Mouse (Mus musculus): ENCODE data around the gene Mrpl11. TPM values are rescaled to one million over a fixed set of nuclear protein-coding genes. Genes with fewer than 3 reads are reported as not detected.
A peak's percentile ranks its signal among the peaks of the same experiment; 100 is the strongest.
"Not testable (repeated sequence)": the region's sequence is repeated elsewhere in the genome, so short reads cannot be mapped to it uniquely, and the experiment has no call there.

Mrpl11 gene
- polyA plus RNA-seq, 1 experiment from 2014 or later = 116 TPM

GRCm38 (mm10) chr19:5001666-5002406 is 39.9 kb downstream of the Mrpl11 start:
- Histone ChIP-seq H3K4me3 (replicated peaks) (peak overlapping the region; percentile 10), H3K27ac (peak overlapping the region; percentile 33; the same call in 1 of the 2 replicates), H3K4me1 (replicated peaks) (peaks cover 3% of the 10 kb centered on the region; the same call in 1 of the 2 replicates), H3K36me3 (no peaks in the 10 kb centered on the region), H3K9me3 (no peaks in the 10 kb centered on the region), H3K27me3 (replicated peaks) (peaks cover 9% of the 10 kb centered on the region; the same call in 1 of the 2 replicates), H3K9ac (0 out of 2 replicates have a peak overlapping the region, but pooled peaks have one; percentile 15), H3K4me2 (replicated peaks) (peak overlapping the region; percentile 50)
- 1% methylated on average over 39 of the region's 39 CpGs for WGBS
- peak; percentile 95 for ATAC-seq

GRCm38 (mm10) chr19:5003644-5004043 is 41.7 kb downstream of the Mrpl11 start:
- not testable (repeated sequence) for H3K36me3 ChIP-seq; ATAC-seq; H3K4me3 ChIP-seq (replicated peaks); H3K27ac ChIP-seq; H3K4me1 ChIP-seq (replicated peaks); H3K9me3 ChIP-seq; H3K4me2 ChIP-seq (replicated peaks); H3K27me3 ChIP-seq (replicated peaks); H3K9ac ChIP-seq
- 59% methylated on average over 2 of the region's 2 CpGs for WGBS

DNA sequence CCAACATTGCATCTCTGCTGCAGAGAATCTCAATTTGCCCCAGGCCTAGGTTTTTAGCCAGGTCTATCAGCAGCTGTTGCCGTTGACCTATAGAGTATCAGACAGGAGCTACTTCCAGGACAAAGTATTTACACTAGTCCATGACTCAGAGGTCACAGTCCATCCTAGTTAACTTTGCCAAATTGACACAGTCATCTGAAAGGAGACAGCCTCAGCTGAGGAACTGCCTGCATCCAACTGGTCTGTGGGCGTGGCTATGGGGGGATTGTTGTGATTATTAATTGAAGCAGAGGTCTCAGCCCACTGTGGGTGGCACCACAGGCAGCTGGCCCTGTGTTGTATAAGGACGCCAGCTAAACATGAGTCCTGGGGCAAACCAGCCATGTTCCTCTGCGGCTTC is 43.0 kb downstream of the Mrpl11 start:
- Histone ChIP-seq H3K4me2 (replicated peaks) (no peak overlapping the region), H3K4me3 (replicated peaks) (no peak overlapping the region), H3K4me1 (replicated peaks) (peaks cover 3% of the 10 kb centered on the region; the same call in 1 of the 2 replicates), H3K36me3 (no peaks in the 10 kb centered on the region), H3K9me3 (no peaks in the 10 kb centered on the region), H3K9ac (no peak overlapping the region), H3K27ac (no peak overlapping the region), H3K27me3 (replicated peaks) (peaks cover 6% of the 10 kb centered on the region; the same call in 1 of the 2 replicates)
- 54% methylated on average over 4 of the region's 4 CpGs for WGBS
- ATAC-seq = no peak

DNA sequence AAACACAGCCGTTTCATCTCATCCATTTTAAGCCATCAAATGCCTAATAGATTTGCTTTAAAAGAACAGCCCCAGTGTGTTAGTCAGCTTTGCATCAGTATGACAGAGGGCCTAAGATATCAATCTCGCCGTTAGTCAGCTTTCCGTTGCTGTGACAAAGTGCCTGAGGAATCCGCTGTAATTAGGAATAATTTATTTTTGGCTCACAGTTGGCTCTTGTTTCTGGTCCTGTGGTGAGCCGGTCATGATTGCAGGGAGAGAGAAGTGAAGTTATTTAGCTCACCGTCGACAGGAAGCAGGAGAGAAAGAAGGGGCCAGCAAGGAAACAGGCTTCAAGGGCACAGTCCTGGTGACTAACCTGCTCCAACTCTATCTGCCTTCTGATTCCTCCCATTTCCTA is 51.2 kb downstream of the Mrpl11 start:
- H3K4me3 ChIP-seq (replicated peaks) = no peak overlapping the region
- ATAC-seq = no peak
- 56% methylated on average over 8 of the region's 8 CpGs for WGBS
- no peak overlapping the region for H3K9ac ChIP-seq
- H3K36me3 ChIP-seq = no peaks in the 10 kb centered on the region
- H3K4me1 ChIP-seq (replicated peaks) = peaks cover 8% of the 10 kb centered on the region; the same call in 1 of the 2 replicates
- H3K9me3 ChIP-seq = no peaks in the 10 kb centered on the region
- no peaks in the 10 kb centered on the region for H3K27me3 ChIP-seq (replicated peaks)
- H3K4me2 ChIP-seq (replicated peaks) = no peak overlapping the region
- H3K27ac ChIP-seq = no peak overlapping the region

DNA sequence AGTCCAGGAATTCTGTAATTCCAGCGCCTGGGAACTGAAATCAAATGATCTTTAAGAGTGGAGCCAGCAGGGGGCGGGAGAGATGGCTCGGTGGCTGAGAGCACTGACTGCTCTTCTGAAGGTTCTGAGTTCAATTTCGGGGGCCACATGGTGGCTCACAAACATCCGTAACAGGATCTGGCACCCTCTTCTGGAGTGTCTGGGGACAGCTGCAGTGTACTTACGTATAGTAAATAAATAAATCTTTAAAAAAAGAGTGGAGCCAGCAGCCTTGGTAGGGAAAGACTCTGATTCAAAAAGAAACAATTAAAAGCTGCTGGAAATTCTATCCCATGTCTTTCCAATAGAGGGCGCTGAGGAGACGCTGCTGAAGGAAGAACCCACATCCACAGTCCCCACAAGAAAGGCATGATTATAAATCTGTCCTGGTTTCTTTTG is 53.0 kb downstream of the Mrpl11 start:
- Histone ChIP-seq H3K9me3 (no peaks in the 10 kb centered on the region), H3K9ac (no peak overlapping the region), H3K36me3 (no peaks in the 10 kb centered on the region), H3K4me3 (replicated peaks) (no peak overlapping the region), H3K4me2 (replicated peaks) (no peak overlapping the region), H3K27ac (no peak overlapping the region), H3K4me1 (replicated peaks) (peaks cover 8% of the 10 kb centered on the region; the same call in 1 of the 2 replicates), H3K27me3 (replicated peaks) (no peaks in the 10 kb centered on the region)
- ATAC-seq = no peak
- 21% methylated on average over 8 of the region's 8 CpGs for whole genome bisulfite sequencing

DNA sequence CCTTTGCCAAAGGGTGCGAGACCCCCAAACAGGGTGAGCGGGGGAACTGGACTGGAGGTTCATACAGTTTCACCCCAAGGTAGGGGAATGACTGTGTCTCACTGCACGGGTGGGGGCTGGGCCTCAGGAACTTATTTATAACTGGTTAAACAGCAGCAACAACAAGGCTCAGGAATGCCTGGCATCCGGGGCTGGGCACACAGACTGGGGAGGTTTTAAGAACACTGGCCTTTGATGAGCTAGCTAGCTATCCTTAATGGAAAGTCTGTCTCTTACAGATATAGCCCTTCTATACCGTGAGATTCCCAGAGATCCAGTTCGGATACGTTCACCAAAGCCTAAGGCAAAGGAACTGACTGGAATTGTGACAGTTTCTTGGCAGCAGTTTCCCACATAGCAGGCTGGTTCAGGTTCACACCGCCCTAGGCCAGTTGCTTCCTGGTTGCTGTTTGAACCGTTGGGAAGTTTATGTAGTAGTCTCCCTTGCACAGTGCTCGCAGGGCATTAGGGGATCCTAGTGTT is 54.3 kb downstream of the Mrpl11 start:
- H3K27ac ChIP-seq = no peak overlapping the region
- no peak overlapping the region for H3K4me3 ChIP-seq (replicated peaks)
- H3K9me3 ChIP-seq = no peaks in the 10 kb centered on the region
- no peak overlapping the region; the same call in 1 of the 2 replicates for H3K9ac ChIP-seq
- H3K36me3 ChIP-seq = no peaks in the 10 kb centered on the region
- H3K4me2 ChIP-seq (replicated peaks) = peak overlapping the region; percentile 31; the same call in 1 of the 2 replicates
- peaks cover 8% of the 10 kb centered on the region; the same call in 1 of the 2 replicates for H3K4me1 ChIP-seq (replicated peaks)
- H3K27me3 ChIP-seq (replicated peaks) = no peaks in the 10 kb centered on the region
- 21% methylated on average over 10 of the region's 10 CpGs for WGBS
- peak; percentile 51 for ATAC-seq

Other genes with a start within 250 kb of the Mrpl11 start
- gene Rbm4b, start 205.7 kb upstream of the Mrpl11 start, polyA plus RNA-seq (2015; fragmentation: Nextera tagmentation; extraction: Ambion mirVana) = 47.1 and 47.4 TPM in 2 replicates
- gene Rbm4, start 168.2 kb upstream of the Mrpl11 start, polyA plus RNA-seq (2015; fragmentation: Nextera tagmentation; extraction: Ambion mirVana) = 43.8 and 51.0 TPM in 2 replicates
- gene Gm21992, start 150.5 kb upstream of the Mrpl11 start, polyA plus RNA-seq (2015; fragmentation: Nextera tagmentation; extraction: Ambion mirVana) = 32.4 and 35.3 TPM in 2 replicates
- gene Rbm14, start 150.5 kb upstream of the Mrpl11 start, polyA plus RNA-seq (2015; fragmentation: Nextera tagmentation; extraction: Ambion mirVana) = 73.6 and 80.0 TPM in 2 replicates
- gene Ccs, start 122.8 kb upstream of the Mrpl11 start, polyA plus RNA-seq (2015; fragmentation: Nextera tagmentation; extraction: Ambion mirVana) = 51.3 and 56.7 TPM in 2 replicates
- gene Ccdc87, start 122.8 kb upstream of the Mrpl11 start, polyA plus RNA-seq (2015; fragmentation: Nextera tagmentation; extraction: Ambion mirVana) = not detected in 2 replicates
- 25.2 and 26.3 TPM in 2 replicates for gene Ctsf, start 107.0 kb upstream of the Mrpl11 start, polyA plus RNA-seq (2015; fragmentation: Nextera tagmentation; extraction: Ambion mirVana)
- 1.2 and 1.7 TPM in 2 replicates for gene Actn3, start 84.2 kb upstream of the Mrpl11 start, polyA plus RNA-seq (2015; fragmentation: Nextera tagmentation; extraction: Ambion mirVana)
- gene Zdhhc24, start 83.5 kb upstream of the Mrpl11 start, polyA plus RNA-seq (2015; fragmentation: Nextera tagmentation; extraction: Ambion mirVana) = 9.8 and 10.3 TPM in 2 replicates
- 2.3 TPM in 2 replicates for gene Bbs1, start 55.5 kb upstream of the Mrpl11 start, polyA plus RNA-seq (2015; fragmentation: Nextera tagmentation; extraction: Ambion mirVana)
- 126 and 135 TPM in 2 replicates for gene Dpp3, start 33.9 kb upstream of the Mrpl11 start, polyA plus RNA-seq (2015; fragmentation: Nextera tagmentation; extraction: Ambion mirVana)
- 2.0 and 2.4 TPM in 2 replicates for gene Peli3, start 19.0 kb upstream of the Mrpl11 start, polyA plus RNA-seq (2015; fragmentation: Nextera tagmentation; extraction: Ambion mirVana)
- gene Npas4, start 28.2 kb downstream of the Mrpl11 start, polyA plus RNA-seq (2015; fragmentation: Nextera tagmentation; extraction: Ambion mirVana) = 0.21 and 0.24 TPM in 2 replicates
- gene Slc29a2, start 61.7 kb downstream of the Mrpl11 start, polyA plus RNA-seq (2015; fragmentation: Nextera tagmentation; extraction: Ambion mirVana) = 4.6 and 4.9 TPM in 2 replicates
- gene B4gat1, start 76.7 kb downstream of the Mrpl11 start, polyA plus RNA-seq (2015; fragmentation: Nextera tagmentation; extraction: Ambion mirVana) = 36.1 and 36.2 TPM in 2 replicates
- 2.4 and 2.8 TPM in 2 replicates for gene AC124502.3, start 76.7 kb downstream of the Mrpl11 start, polyA plus RNA-seq (2015; fragmentation: Nextera tagmentation; extraction: Ambion mirVana)
- gene Brms1, start 79.2 kb downstream of the Mrpl11 start, polyA plus RNA-seq (2015; fragmentation: Nextera tagmentation; extraction: Ambion mirVana) = 37.5 and 44.7 TPM in 2 replicates
- 2.7 and 3.9 TPM in 2 replicates for gene Rin1, start 88.3 kb downstream of the Mrpl11 start, polyA plus RNA-seq (2015; fragmentation: Nextera tagmentation; extraction: Ambion mirVana)
- 47.7 and 48.0 TPM in 2 replicates for gene Cd248, start 105.9 kb downstream of the Mrpl11 start, polyA plus RNA-seq (2015; fragmentation: Nextera tagmentation; extraction: Ambion mirVana)
- 5.6 and 6.5 TPM in 2 replicates for gene Tmem151a, start 123.4 kb downstream of the Mrpl11 start, polyA plus RNA-seq (2015; fragmentation: Nextera tagmentation; extraction: Ambion mirVana)
- 109 and 126 TPM in 2 replicates for gene Yif1a, start 126.4 kb downstream of the Mrpl11 start, polyA plus RNA-seq (2015; fragmentation: Nextera tagmentation; extraction: Ambion mirVana)
- 12.7 and 13.4 TPM in 2 replicates for gene Cnih2, start 136.4 kb downstream of the Mrpl11 start, polyA plus RNA-seq (2015; fragmentation: Nextera tagmentation; extraction: Ambion mirVana)
- gene Rab1b, start 144.9 kb downstream of the Mrpl11 start, polyA plus RNA-seq (2015; fragmentation: Nextera tagmentation; extraction: Ambion mirVana) = 216 and 223 TPM in 2 replicates
- gene Klc2, start 156.4 kb downstream of the Mrpl11 start, polyA plus RNA-seq (2015; fragmentation: Nextera tagmentation; extraction: Ambion mirVana) = 12.1 and 16.6 TPM in 2 replicates